Mouse (Mus musculus): ENCODE results near the gene Exosc5. TPM values are rescaled to one million over a fixed set of nuclear protein-coding genes. Genes with fewer than 3 reads are reported as not detected.

Gene Exosc5
- total and polyA plus RNA-seq, 3 experiments = 105 to 125 (median 123) TPM

DNA sequence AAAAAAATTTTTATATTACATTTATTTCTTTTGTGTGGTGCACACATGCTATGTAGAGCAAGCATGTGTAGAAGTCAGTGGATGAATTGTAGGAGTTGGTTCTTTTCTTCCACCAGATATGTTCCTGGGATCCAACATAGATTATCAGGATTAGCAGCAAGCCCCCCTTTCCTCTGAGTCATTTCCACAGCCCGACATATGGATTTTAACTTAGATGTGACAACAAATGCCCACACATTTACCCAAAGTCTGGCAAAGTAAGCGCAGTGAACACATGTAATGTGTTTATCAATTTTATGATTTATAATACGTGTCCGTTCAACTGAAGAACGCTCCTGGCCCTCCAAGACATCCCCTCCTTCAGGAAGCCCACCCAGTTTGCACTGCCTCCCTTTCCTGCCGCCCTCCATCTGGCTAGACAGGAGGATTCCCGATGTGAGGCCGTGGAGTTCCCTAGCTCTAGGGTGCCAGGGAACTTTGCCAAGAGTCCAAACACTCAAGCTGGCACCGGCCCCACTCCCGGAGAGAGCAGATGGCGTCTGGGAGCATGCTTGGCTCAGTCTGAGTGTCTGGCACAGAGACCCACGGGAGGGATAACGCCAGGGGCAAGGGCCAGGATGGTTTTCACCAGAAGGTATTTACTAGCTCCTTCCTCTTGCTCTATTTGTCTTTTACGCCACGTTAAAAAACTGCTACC lies 17.3 kb downstream of the Exosc5 start:
- dilution Hi-C loops (cut with MboI; ENCODE audit: extremely low pct_ligation_motif_present, extremely low pct_unique_long_range_greater_than_20kb, low sequenced_read_pairs) (no loop called here), in situ Hi-C loops (cut with MboI; ENCODE audit: low pct_ligation_motif_present, low pct_unique_long_range_greater_than_20kb, low sequenced_read_pairs) (no loop called here)
- Histone ChIP-seq H3K36me3 (replicated peaks in 1 of 2; ENCODE audit: control insufficient read depth in 1 of 2, insufficient read depth in 1 of 2, low read length in 1 of 2) (peaks cover 0 to 8% of the 10 kb centered on the region in 2 experiments), H3K9ac (ENCODE audit: insufficient read depth, low read depth) (no peak overlapping the region), H3K79me2 (replicated peaks; ENCODE audit: control insufficient read depth, extremely low read depth, insufficient read depth, poor library complexity, severe bottlenecking) (no peaks in the 10 kb centered on the region), H3K4me1 (ENCODE audit: control insufficient read depth in 1 of 2, insufficient read depth in 2 of 2) (peaks cover 6 to 33% of the 10 kb centered on the region in 2 experiments; a peak in 3 of 4 replicates), H3K9me3 (replicated peaks; ENCODE audit: low read length) (peaks cover 6% of the 10 kb centered on the region), H3K4me2 (ENCODE audit: insufficient read depth, low read depth, poor library complexity, severe bottlenecking) (no peak overlapping the region), H3K4me3 (replicated peaks in 1 of 3; ENCODE audit: low read depth in 2 of 3, low read length in 2 of 3, poor library complexity in 1 of 3) (no peak overlapping the region), H3K27me3 (replicated peaks) (no peaks in the 10 kb centered on the region), H3K27ac (ENCODE audit: insufficient read depth, low read depth) (no peak overlapping the region)
- TF ChIP-seq ZNF384 (IDR thresholded peaks at IDR 0.05; ENCODE audit: low read depth, low read length) = no peak
- TF ChIP-seq GABPA (IDR thresholded peaks at IDR 0.05; ENCODE audit: insufficient replicate concordance, low read depth, low read length) = no peak
- TF ChIP-seq EP300 (IDR thresholded peaks at IDR 0.05; ENCODE audit: low read length) = no peak
- no peak for TF ChIP-seq MAFK (IDR thresholded peaks at IDR 0.05; ENCODE audit: insufficient replicate concordance, low read length)
- TF ChIP-seq MYC (IDR thresholded peaks at IDR 0.05; ENCODE audit: low read depth, low read length) = no peak
- no peak for TF ChIP-seq MAZ (IDR thresholded peaks at IDR 0.05; ENCODE audit: low read depth, low read length)
- no peak for TF ChIP-seq JUND (conservative IDR thresholded peaks at IDR 0.05; ENCODE audit: low read depth, low read length)
- TF ChIP-seq ZMIZ1 (IDR thresholded peaks at IDR 0.05; ENCODE audit: low read depth, low read length) = no peak
- no peak for TF ChIP-seq PAX5 (IDR thresholded peaks at IDR 0.05; ENCODE audit: low read length)
- no peak for TF ChIP-seq ZKSCAN1 (IDR thresholded peaks at IDR 0.05; ENCODE audit: borderline replicate concordance, low read depth, low read length)
- no peak for TF ChIP-seq TBP (conservative IDR thresholded peaks at IDR 0.05; ENCODE audit: low read depth, low read length)
- no peak for DNase-seq (ENCODE audit: extremely low read depth)

GRCm38 (mm10) chr7:25677013-25677412 lies 18.0 kb downstream of the Exosc5 start:
- Histone ChIP-seq H3K9ac (ENCODE audit: insufficient read depth, low read depth) (no peak overlapping the region), H3K4me2 (ENCODE audit: insufficient read depth, low read depth, poor library complexity, severe bottlenecking) (no peak overlapping the region), H3K79me2 (replicated peaks; ENCODE audit: control insufficient read depth, extremely low read depth, insufficient read depth, poor library complexity, severe bottlenecking) (no peaks in the 10 kb centered on the region), H3K4me1 (ENCODE audit: control insufficient read depth in 1 of 2, insufficient read depth in 2 of 2) (peaks cover 10 to 40% of the 10 kb centered on the region in 2 experiments; a peak in 3 of 4 replicates), H3K9me3 (replicated peaks; ENCODE audit: low read length) (peaks cover 6% of the 10 kb centered on the region), H3K27ac (ENCODE audit: insufficient read depth, low read depth) (no peak overlapping the region), H3K27me3 (replicated peaks) (no peaks in the 10 kb centered on the region), H3K4me3 (replicated peaks in 1 of 3; ENCODE audit: low read depth in 2 of 3, low read length in 2 of 3, poor library complexity in 1 of 3) (no peak overlapping the region), H3K36me3 (replicated peaks in 1 of 2; ENCODE audit: control insufficient read depth in 1 of 2, insufficient read depth in 1 of 2, low read length in 1 of 2) (peaks cover 0 to 6% of the 10 kb centered on the region in 2 experiments)
- no peak for DNase-seq (ENCODE audit: extremely low read depth)
- TF ChIP-seq ZKSCAN1 (IDR thresholded peaks at IDR 0.05; ENCODE audit: borderline replicate concordance, low read depth, low read length) (no peak), RCOR1 (conservative IDR thresholded peaks at IDR 0.05; ENCODE audit: low read depth, low read length) (no peak), MEF2A (IDR thresholded peaks at IDR 0.05; ENCODE audit: borderline replicate concordance, low read depth, low read length) (no peak), E2F4 (IDR thresholded peaks at IDR 0.05; ENCODE audit: insufficient replicate concordance, low read depth, low read length) (no peak), ZC3H11A (IDR thresholded peaks at IDR 0.05; ENCODE audit: low read depth, low read length) (no peak), PAX5 (IDR thresholded peaks at IDR 0.05; ENCODE audit: low read length) (no peak), CHD2 (IDR thresholded peaks at IDR 0.05; ENCODE audit: low read length) (no peak), ZMIZ1 (IDR thresholded peaks at IDR 0.05; ENCODE audit: low read depth, low read length) (no peak), JUN (IDR thresholded peaks at IDR 0.05; ENCODE audit: insufficient read depth, low read depth, low read length) (no peak), GABPA (IDR thresholded peaks at IDR 0.05; ENCODE audit: insufficient replicate concordance, low read depth, low read length) (no peak), MAFK (IDR thresholded peaks at IDR 0.05; ENCODE audit: insufficient replicate concordance, low read length) (no peak), UBTF (IDR thresholded peaks at IDR 0.05; ENCODE audit: low read depth, low read length) (no peak)
- dilution Hi-C loops (cut with MboI; ENCODE audit: extremely low pct_ligation_motif_present, extremely low pct_unique_long_range_greater_than_20kb, low sequenced_read_pairs) = no loop called here
- in situ Hi-C loops (cut with MboI; ENCODE audit: low pct_ligation_motif_present, low pct_unique_long_range_greater_than_20kb, low sequenced_read_pairs) = no loop called here
